Mouse (Mus musculus): ENCODE results near the gene Plod1.

Plod1 gene

GRCm38 (mm10) chr4:147866056-147866455 lies 70.5 kb downstream of the Plod1 start:
- no peaks in the 10 kb centered on the region for H3K4me1 ChIP-seq (replicated peaks; ENCODE audit: low read depth, low read length)
- H3K27me3 ChIP-seq (ENCODE audit: insufficient read depth, low read length), result no peaks in the 10 kb centered on the region
- H3K36me3 ChIP-seq (ENCODE audit: insufficient read depth, low read length), result peaks cover 11% of the 10 kb centered on the region; the same call in 1 of the 2 replicates
- no peak overlapping the region for H3K4me3 ChIP-seq (replicated peaks; ENCODE audit: low read length)
- peaks cover 30% of the 10 kb centered on the region for H3K9me3 ChIP-seq (ENCODE audit: low read length)
- TF ChIP-seq POU5F1 (IDR thresholded peaks at IDR 0.05; ENCODE audit: borderline replicate concordance, low read length), result no peak
- TF ChIP-seq NANOG (IDR thresholded peaks at IDR 0.05; ENCODE audit: borderline replicate concordance, low read length), result no peak
- TF ChIP-seq CTCF (conservative IDR thresholded peaks at IDR 0.05; ENCODE audit: low read length), result no peak

- TF ChIP-seq CTCF (conservative IDR thresholded peaks at IDR 0.05; ENCODE audit: low read length), result no peak
- no peak for TF ChIP-seq NANOG (IDR thresholded peaks at IDR 0.05; ENCODE audit: borderline replicate concordance, low read length)
- no peak for TF ChIP-seq POU5F1 (IDR thresholded peaks at IDR 0.05; ENCODE audit: borderline replicate concordance, low read length)
- no peaks in the 10 kb centered on the region for H3K27me3 ChIP-seq (ENCODE audit: insufficient read depth, low read length)
- no peak overlapping the region for H3K4me3 ChIP-seq (replicated peaks; ENCODE audit: low read length)
- no peaks in the 10 kb centered on the region for H3K4me1 ChIP-seq (replicated peaks; ENCODE audit: low read depth, low read length)
- peaks cover 11% of the 10 kb centered on the region; the same call in 1 of the 2 replicates for H3K36me3 ChIP-seq (ENCODE audit: insufficient read depth, low read length)
- H3K9me3 ChIP-seq (ENCODE audit: low read length), result peaks cover 30% of the 10 kb centered on the region
These were observed 70.9 kb downstream of the Plod1 start for GRCm38 (mm10) chr4:147865651-147866050.

- H3K4me3 ChIP-seq (replicated peaks; ENCODE audit: low read length), result no peak overlapping the region
- no peaks in the 10 kb centered on the region for H3K4me1 ChIP-seq (replicated peaks; ENCODE audit: low read depth, low read length)
- no peaks in the 10 kb centered on the region; the same call in 1 of the 2 replicates for H3K9me3 ChIP-seq (ENCODE audit: low read length)
- TF ChIP-seq POU5F1 (IDR thresholded peaks at IDR 0.05; ENCODE audit: borderline replicate concordance, low read length), result no peak
- no peak for TF ChIP-seq NANOG (IDR thresholded peaks at IDR 0.05; ENCODE audit: borderline replicate concordance, low read length)
- TF ChIP-seq CTCF (conservative IDR thresholded peaks at IDR 0.05; ENCODE audit: low read length), result no peak
- H3K36me3 ChIP-seq (ENCODE audit: insufficient read depth, low read length), result peaks cover 11% of the 10 kb centered on the region; the same call in 1 of the 2 replicates
- no peaks in the 10 kb centered on the region for H3K27me3 ChIP-seq (ENCODE audit: insufficient read depth, low read length)
These were observed 74.5 kb downstream of the Plod1 start for GRCm38 (mm10) chr4:147862051-147862450.
